Mouse (Mus musculus) CD8-positive naive resting alpha-beta T cell, adult 2 months (primary cell): ENCODE results near the gene Park7.
A peak's percentile ranks its signal among the peaks of the same experiment; 100 is the strongest.
"Not testable (repeated sequence)": the region's sequence is repeated elsewhere in the genome, so short reads cannot be mapped to it uniquely, and the experiment has no call there.

Experiments used
- DNase-seq, 2 experiments: peaks; one replicate each; pipeline ENCODE4 v3.0.0; 2022; ENCODE audit warnings: low read depth in 2 of 2, low spot score in 2 of 2

The Park7 gene

GRCm38 (mm10) chr4:150913743-150914142, 494 bp downstream of the Park7 start:
- DNase-seq, result no peak

GRCm38 (mm10) chr4:150910164-150910951, 3.9 kb downstream of the Park7 start:
- no peak for DNase-seq

- peak; percentile 97 to 98 for DNase-seq
Measured at GRCm38 (mm10) chr4:150909451-150910156, 4.6 kb downstream of the Park7 start.

- DNase-seq, result not testable (repeated sequence)
Measured at GRCm38 (mm10) chr4:150908512-150908911, 5.7 kb downstream of the Park7 start.

GRCm38 (mm10) chr4:150907099-150907498, 7.1 kb downstream of the Park7 start:
- no peak for DNase-seq

- peak; percentile 46 to 51 for DNase-seq
Measured at GRCm38 (mm10) chr4:150903091-150903742, 11.0 kb downstream of the Park7 start.

GRCm38 (mm10) chr4:150902062-150902461, 12.2 kb downstream of the Park7 start:
- no peak for DNase-seq

- peak; percentile 68 to 77 for DNase-seq
Measured at GRCm38 (mm10) chr4:150901651-150902050, 12.6 kb downstream of the Park7 start.

- no peak for DNase-seq
Measured at GRCm38 (mm10) chr4:150900486-150900885, 13.8 kb downstream of the Park7 start.

GRCm38 (mm10) chr4:150898716-150899365, 15.4 kb downstream of the Park7 start:
- DNase-seq, result peak; percentile 63 to 76

- DNase-seq, result no peak
Measured at GRCm38 (mm10) chr4:150896896-150897624, 17.2 kb downstream of the Park7 start.

- no peak for DNase-seq
Measured at GRCm38 (mm10) chr4:150894718-150895501, 19.3 kb downstream of the Park7 start.

GRCm38 (mm10) chr4:150891308-150891707, 22.9 kb downstream of the Park7 start:
- no peak for DNase-seq

GRCm38 (mm10) chr4:150889955-150890315, 24.3 kb downstream of the Park7 start:
- no peak for DNase-seq

- DNase-seq, result no peak
Measured at GRCm38 (mm10) chr4:150889273-150889954, 24.8 kb downstream of the Park7 start.

GRCm38 (mm10) chr4:150888492-150888891, 25.7 kb downstream of the Park7 start:
- no peak for DNase-seq

- DNase-seq, result no peak
Measured at GRCm38 (mm10) chr4:150887903-150888302, 26.3 kb downstream of the Park7 start.

GRCm38 (mm10) chr4:150882632-150883031, 31.6 kb downstream of the Park7 start:
- DNase-seq, result no peak

GRCm38 (mm10) chr4:150880364-150880763, 33.9 kb downstream of the Park7 start:
- DNase-seq, result no peak
